Mouse (Mus musculus) adrenal gland, postnatal 25 days (tissue): ENCODE measurements around the gene 1700009N14Rik. TPM values are rescaled to one million over a fixed set of nuclear protein-coding genes. Genes with fewer than 3 reads are reported as not detected.

Source experiments
- DNase-seq: peaks from one replicate; pipeline ENCODE4 v3.0.0; 2021; ENCODE audit warnings: mixed read lengths
- long read RNA-seq: library from polyadenylated mRNA; stranded (forward); transcript quantifications from one replicate; pipeline ENCODE4 v2.0.0, GENCODE M21; 2021
- total RNA-seq: library from RNA; stranded (reverse); gene quantifications from 2 replicates; pipeline ENCODE4 v1.2.3, GENCODE M21; 2021

1700009N14Rik gene
- not detected in 2 replicates for total RNA-seq
- long read RNA-seq = 0 reads

DNA sequence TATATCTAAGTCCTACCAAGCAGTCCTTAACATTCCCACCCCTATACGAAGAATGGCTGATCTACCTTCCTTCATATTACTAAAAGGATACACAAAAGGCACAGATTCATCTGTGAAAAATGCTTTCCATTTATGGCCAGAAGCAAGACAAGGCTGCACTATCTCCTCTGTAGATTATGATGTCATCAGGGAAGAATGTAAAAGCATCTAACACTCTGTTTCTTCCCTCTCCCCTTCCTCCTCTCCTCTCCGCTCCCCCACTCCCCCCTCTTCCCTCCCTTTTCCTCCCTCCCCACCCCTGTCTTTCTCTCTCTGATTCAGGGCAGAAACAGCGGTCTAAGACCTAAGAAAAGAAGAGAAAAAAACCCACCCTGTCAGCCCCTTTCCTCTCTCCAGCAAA is at the start of gene 1700009N14Rik:
Gene 1700009N14Rik, plus strand, starts transcription at position 227 of the 400 bp plus-strand sequence.
- DNase-seq = no peak

DNA sequence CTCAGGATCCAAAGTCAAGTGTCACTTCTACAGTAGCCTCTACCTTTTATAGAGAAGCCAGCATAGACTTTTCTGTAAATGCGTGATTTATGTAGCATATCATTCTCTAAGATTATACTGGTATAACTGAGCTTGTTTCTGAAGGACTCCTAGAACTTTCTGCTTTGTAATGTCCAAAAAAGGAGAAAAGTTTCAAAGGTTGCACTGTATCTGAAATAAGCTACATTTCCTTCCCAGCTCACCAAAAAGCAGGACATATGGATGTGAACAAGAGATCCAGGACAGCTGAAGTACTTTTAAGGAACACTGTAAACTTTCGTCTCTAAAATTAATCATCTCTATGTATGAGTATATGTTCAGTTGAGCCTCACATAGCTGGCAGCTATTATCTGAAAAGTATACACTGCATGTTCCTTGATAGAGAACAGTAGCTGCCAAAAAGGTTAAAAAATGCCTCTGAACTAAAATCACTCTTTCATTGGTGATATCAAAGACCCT is 12.2 kb upstream of the 1700009N14Rik start:
- no peak for DNase-seq

- no peak for DNase-seq
Observed at GRCm38 (mm10) chr4:39474291-39474690, 24.2 kb downstream of the 1700009N14Rik start.

DNA sequence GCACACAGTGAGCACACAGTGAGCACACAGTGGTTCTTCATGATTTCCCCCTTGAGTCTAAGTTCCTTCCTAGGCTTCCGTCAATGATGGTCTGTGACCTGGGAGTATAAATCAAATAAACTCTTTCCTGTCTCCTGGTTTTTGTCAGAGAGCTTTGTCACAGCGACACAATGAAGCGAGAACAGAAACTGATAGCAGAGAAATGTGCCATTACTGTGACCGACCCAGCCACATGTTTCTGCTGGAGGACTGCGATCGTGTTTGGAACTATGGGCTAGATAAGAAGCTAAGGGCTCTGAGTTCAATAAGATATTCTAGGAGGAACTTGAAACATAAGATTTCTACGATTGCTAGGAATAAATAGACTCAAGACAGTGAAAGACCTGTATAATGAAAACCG is 36.3 kb downstream of the 1700009N14Rik start:
- DNase-seq = no peak

DNA sequence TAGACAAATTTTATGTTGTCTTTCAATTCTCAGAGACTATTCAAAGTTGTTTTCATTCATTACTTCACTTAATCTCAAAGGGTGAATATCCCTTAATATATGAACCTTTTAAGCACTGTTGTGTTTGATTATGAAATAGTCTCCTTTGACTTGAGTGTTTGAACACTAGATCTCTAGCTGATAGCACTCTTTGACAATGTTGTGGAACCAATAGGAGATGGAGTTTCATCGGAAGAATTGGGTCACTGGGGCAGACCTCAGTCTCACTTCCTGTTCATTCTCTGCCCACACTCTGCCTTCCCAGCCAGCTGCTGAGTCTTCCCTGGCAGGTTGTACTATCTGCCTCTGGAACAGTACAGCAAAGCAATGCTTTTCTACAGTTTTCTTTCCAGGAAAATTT is 43.5 kb downstream of the 1700009N14Rik start:
- DNase-seq = no peak

DNA sequence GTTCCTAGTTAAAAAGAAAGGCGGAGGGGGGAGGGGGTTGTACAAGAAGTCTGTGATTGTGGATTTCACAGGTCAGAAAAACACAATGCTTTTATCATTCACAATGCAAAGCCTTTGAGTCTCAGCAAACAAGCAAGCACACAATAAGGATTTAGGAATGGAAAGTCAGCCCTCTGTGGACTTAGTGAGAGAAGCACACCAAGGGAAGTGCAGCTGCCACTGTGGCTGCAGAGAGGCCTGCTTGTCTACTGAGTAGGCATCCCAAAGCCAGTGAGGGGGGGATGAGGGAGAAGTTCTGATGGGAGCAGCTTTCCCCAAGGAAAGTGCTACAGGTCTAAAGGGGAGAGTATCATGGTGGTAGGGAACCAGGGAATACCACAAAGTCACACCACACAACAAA is 45.8 kb downstream of the 1700009N14Rik start:
- DNase-seq = no peak
